Mouse (Mus musculus) effector memory CD4-positive, alpha-beta T cell, adult 5 months (primary cell): ENCODE data around the gene Nxph2. TPM values are rescaled to one million over a fixed set of nuclear protein-coding genes. Genes with fewer than 3 reads are reported as not detected.

ENCODE experiments used
- polyA plus RNA-seq: library from polyadenylated mRNA; unstranded; fragments of 100-300 nt; shearing (Covaris generic); gene quantifications from one replicate; pipeline ENCODE4 v1.2.1, GENCODE M21; 2017

Nxph2 gene
- polyA plus RNA-seq, result not detected

GRCm38 (mm10) chr2:23320746-23321585, at the start of gene Nxph2:
TSS of gene Nxph2 (plus strand) at chr2:23321246.

Other genes starting within 250 kb of the Nxph2 start
- gene Mastl, start 165.2 kb upstream of the Nxph2 start, polyA plus RNA-seq, result 0.42 TPM
- gene Yme1l1, start 164.9 kb upstream of the Nxph2 start, polyA plus RNA-seq, result 58.3 TPM
- not detected for gene 4931423N10Rik, start 113.8 kb upstream of the Nxph2 start, polyA plus RNA-seq